Mouse (Mus musculus) kidney, adult 18-20 months (tissue): Measurements from ENCODE around the gene 1110008P14Rik.

Experiments used
- DNase-seq: peaks from one replicate; pipeline ENCODE4 v3.0.0; 2021

1110008P14Rik gene

DNA sequence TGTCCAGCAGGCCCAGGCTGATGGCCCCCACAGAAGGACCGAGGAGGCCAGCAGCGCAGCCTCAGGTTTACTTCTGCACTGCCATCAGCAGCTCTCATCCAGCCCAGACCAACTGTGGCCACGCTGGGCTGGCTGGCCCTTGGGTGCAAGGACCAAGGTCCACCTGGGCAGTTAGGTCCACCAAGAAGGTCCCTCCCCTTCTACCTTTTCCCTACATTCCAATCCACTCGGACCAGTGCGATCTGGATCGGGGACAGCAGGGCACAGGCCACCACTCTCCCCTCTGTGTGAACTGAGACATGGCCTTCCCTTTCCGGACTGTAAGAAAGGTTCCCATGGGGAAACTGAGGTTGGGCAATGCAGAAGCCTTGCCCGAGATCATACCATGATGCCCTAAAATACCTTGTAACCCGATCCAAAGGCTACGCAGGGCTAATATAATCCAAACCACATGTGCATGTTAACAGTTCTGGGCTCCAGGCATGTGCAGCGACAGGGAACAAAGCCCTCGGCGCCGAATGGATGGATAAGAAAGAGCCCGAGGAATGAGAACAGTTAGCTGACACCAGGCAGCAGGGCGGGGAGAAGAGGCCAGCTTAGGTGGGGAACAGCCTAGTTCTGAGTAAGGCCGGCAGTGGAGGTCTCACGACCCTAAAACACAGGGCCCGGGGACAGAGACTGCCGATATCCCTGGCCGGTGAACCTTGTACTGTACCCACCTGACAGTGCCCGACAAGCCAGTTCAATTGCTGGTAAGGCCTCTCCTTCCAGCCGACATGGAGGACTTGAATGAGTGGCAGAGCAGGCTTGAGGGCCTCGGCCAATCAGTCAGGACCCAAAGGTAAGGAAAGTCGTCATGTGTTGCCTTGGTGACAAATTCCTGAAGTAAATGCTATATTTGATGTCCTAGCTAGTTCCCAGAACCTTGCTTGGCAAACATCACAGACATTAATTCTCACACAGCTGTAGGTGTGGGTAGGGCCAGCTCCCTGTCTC lies 27.0 kb upstream of the 1110008P14Rik start:
- peak; percentile 83 for DNase-seq

DNA sequence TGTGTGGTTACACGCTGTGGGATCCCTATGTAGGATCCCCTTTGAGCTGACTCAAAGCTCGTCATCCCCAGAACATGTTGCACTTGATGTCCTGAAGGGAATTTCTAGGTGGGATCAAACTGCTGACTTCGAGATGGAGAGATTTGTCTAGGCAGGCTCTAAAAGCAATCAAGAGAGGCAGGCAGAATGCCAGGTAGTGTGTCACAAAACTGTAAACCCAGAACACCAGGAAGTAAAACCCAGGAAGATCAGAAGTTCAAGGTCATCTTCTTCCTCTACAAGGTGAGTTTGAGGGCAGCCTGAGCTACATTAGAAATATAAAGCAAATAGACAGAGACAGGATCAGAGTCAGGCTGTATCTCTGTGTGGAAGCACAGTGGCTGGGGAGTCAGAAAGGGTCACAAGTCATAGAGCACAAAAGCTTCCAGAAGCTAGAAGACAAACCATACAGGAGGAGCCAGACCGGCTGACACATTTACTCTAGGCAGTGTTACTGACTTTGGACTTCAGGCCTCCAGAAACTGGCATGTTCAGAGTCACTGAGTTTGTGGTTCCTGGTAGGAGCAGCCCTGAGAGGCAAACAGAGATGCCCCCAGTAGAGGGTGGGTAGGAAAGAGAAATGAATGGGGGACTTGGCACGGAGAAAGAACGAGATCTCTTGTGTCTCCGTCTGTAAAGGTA lies 25.5 kb upstream of the 1110008P14Rik start:
- DNase-seq = peak; percentile 52

DNA sequence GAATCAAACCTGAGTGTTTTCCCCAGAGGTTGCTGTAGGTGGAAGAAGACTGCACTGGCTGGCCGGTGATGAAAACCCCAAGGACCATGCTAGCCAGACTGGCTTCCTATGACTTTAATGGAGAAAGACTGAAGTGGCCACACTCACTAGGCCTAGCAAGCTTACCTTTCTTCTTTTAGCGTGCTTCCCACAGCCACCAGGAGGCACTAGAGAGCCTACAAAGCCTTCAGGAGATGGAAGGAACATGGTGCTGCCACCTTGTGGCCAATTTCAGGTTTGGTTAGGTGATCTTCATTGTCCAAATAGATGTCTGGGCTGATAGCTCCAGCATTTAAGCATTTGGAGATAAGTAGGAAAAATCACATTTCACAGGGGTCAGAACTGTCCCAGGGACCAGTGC lies 22.9 kb upstream of the 1110008P14Rik start:
- DNase-seq = peak; percentile 97

DNA sequence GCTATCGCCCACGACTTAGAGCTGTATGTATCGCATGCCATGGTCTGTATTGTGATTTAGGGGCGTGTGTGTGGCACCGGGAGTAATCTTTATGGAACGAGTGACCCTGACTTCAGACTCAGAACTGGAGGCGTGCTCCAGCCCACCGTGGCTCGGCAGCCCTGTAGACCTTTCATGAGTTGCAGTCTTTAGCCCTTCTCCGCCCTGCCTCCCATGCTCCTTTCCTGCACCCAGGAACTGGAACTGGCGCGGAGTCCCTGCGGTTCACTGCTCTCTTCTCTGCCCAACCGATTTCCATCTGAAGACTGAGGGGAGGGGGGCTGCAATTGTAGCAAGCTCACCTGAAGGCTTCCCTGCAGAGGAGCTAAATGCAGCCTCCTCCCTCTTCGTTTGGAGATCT lies 15.0 kb upstream of the 1110008P14Rik start:
- no peak for DNase-seq

DNA sequence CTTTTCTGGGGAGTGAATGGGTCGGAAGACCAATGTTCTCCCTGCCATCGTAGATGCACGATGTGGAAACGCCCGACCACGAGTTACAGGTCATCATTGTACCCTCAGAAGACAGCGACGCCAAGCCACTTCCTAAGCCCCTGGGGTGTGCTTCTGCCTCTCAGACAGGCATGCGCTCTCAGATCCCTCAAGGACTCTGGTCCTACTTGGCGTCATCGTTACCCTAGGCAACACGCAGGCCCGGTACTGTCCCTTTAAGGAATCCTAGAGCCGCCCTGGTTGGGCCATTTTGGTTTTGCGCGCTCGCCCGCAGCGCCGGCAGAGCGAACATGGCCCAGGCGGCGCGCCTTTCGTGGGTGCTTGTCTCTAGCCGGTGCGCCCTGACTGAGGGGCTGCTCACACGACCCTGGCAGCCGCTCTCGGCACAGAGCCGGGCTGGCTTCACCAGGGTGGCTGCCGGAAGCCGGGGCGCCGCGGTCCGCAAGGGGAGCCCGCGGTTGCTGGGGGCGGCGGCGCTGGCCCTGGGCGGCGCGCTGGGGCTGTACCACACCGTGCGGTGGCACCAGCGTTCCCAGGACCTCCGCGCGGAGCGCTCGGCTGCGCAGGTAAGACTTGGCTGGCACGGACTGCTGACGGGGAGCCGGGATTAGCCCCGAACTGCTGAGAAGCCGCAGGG lies 14.3 kb upstream of the 1110008P14Rik start:
- DNase-seq = peak; percentile 92

DNA sequence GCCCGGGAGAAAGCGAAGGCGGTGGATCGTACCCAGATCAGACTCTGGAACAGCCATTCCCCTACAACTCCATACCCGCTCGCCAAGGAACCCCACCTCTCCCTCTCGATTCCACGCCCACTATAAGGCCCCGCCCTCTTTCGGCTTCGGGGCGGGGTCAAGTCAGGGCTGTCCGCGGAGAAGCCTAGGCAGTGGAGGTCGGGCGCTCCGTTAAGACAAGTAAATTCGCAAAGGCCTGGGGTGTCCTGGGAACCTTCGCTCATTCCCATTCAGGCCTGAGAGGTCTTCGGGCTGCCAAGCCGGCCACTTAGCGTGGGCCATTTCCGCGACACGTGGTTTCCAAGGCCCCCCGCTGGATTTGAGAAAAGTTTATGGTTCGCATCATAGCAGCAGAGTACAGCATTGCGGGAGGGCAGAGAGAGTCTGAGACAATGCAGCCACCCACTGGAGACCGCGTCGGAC lies 13.8 kb upstream of the 1110008P14Rik start, which contains the start of gene Ptges2:
Gene Ptges2, plus strand, starts transcription at position 413 of the 462 bp plus-strand sequence.
- peak; percentile 98 for DNase-seq

DNA sequence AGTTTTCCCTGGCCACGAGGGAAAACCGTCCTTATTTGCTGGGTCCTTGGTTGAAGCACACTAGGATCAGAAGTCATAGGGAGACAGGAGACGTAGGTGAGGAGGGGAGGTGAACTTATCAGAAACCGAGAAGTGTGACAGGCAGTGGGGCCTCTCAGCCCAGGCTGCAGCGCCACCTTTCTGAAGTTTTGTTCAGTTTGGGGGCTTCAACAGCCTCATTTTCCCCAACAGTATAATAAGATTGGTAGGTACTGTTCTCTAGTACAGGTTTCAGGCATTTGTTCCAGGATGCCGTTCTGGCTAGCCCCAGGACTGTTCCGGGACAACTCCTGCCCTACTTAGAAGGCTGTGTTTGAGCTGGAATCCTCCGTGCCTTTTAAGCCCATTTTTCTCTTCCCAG lies 13.2 kb upstream of the 1110008P14Rik start:
- no peak for DNase-seq

DNA sequence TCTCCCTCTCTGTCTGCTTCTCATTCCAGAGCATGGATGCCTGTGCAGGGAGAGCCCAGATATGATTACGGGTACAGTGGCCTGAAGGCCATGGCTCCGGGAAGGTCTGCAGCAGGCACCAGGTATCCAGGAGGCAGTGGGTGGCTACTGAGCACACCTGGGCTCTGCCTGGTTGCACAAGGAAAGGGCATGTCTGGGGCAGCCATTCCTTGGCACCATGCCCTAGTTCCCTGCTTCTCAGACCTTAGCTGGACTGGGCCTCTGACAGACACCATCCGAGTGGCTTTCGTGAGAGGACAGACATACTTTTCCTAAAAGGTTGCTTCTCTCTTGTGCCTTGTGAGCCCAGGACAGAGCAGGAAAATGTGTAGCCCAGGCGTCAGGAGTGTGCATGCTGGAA lies 10.3 kb upstream of the 1110008P14Rik start:
- DNase-seq = peak; percentile 78

DNA sequence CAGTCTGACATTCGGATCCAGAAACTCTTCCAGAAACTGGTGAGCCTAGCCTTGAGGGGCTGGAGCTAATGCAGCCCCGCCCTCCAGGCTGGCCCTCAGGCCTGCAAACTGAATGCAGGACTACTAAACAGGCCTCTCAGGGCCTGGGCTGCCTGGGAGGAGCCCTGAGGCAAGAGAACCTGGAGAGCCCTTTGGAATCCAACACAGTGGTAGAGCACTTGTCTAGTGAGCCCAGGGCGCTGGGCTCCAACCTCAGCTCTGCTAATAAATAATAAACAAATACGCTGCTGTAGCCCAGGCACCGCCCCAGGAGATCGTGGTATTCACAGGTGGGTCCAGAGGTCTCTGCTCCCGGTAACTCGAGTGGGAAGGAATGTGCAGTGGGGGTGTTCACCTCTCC lies 9.1 kb upstream of the 1110008P14Rik start:
- peak; percentile 25 for DNase-seq

DNA sequence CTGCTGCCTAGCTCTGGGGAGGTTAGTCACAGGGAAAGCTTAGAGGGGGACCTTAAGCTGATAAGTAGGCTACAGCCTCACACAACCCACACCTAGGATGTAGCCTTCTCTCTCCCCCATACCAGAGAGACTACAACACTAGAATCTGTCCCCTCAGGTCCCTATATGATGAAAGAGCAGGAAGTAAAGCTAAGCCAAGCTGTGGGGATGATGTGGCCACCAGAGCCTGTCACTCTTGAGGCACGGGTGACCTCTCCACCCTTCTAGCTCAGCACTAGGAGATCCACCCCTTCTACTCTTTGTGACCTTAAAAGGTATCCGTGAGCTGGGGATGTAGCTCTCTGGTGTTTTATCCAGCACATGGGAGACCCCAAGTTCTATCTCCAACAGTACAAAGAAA lies 7.4 kb upstream of the 1110008P14Rik start:
- DNase-seq = no peak

DNA sequence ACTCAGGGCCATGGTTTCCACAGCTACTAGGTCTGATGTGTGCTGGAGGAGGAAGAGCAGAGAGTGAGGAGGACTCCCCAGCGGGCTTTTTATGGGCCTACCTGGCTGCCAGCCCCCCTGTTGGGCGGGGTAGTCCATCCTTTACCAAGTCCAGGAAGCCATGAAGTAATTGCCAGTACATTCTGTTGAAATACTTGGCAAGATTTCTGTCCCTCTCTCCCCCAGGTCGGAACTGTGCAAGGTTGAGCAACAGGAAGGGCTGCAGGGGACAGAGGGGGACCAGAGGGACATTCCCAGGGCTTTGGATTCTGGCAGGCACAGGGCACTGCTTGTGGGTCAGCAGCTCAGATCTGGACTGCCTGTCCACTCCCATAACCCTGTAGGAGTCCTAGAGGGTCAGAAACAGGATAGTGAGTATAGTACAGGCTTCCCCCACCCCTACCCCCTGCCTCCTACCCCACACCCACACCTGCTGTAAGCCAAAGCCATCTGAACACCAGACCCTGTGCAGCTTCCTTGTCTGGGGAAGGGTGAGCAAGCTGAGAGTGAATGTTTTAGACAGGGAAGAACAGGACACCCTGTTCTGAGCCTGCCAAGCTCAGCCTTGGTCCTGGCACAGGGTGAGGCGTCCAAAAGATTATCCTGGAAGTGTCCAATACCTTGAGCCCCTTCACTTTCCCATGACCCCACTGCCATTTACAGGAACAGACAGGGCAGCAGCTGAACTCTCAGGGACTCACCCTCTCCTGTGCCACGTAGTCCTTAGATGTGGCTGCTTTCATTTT lies 6.2 kb upstream of the 1110008P14Rik start, which contains the start of gene Lcn2:
Gene Lcn2, minus strand, starts transcription at position 547 of the 785 bp plus-strand sequence.
- DNase-seq = no peak

DNA sequence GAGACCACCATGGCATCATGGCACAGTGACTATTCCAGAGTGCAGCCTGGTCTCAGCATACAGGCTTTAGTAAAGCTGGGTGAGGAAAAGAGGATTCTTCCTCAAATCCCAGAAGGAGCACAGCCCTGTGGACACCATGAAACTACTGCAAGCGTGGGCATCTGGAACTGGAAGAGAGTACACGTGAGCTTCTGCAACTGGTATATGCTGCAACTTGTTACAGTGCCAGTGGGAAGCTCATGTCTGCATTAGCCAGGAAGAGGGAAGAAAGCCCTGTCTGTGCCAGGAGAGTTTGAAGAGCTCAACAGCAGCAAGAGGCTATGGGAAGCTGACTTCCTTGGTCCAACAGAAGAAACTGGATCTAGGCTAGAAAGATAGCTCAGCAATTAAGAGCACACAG lies 951 bp upstream of the 1110008P14Rik start:
- no peak for DNase-seq

DNA sequence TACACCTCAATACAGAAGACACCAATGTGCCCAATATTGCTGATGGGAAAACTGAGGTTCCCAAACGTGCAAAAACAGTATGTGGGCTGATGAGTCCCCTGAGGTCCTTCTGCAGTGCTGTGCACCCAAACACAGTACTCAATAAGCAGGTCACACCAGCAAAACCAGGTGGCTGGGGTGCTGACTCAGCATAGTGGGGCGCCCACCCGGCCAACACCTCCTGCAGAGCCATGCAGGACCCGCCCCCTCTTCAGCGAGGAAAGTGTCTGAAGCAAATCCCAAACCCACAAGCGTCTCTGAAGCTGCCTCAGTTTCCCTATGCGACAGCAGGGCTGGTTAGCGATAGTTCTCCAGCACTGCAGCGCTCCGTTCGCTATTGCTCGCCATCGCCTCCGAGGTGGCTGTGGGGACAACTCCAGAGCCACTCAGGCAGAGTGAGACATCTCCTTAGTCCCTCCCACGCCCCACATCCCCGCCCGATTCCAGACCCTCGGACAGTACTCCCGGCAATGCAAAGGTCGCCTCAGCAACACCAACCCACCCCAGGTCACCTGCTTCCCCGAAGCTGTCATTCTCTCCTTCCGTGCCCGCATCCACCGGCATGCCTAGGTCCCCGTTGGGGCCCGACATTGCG lies 480 bp downstream of the 1110008P14Rik start:
- no peak for DNase-seq

DNA sequence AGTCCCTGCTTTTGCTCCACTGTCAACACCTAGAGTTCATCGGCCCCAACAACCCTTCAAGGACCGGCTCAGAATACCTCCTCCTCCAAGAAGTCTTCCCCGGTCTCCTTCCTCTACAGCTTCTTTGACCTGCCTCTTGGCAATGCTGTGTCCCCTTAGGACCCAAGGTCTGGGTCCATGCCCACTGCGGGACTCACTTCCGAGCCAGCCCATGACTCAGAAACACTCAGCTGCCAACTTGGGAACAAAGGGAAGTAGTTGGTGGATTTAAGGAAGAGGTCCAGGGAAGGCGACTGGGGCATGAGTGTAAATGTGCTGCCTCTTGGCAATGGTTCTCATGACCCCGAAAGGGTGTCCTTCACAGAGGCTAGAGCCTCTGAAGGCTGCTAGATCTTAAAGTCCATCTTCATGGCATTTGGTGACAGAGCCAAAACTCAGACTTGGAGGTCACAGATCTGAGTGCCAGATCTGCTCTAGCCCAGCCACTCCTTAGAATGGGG lies 1.7 kb downstream of the 1110008P14Rik start:
- no peak for DNase-seq

DNA sequence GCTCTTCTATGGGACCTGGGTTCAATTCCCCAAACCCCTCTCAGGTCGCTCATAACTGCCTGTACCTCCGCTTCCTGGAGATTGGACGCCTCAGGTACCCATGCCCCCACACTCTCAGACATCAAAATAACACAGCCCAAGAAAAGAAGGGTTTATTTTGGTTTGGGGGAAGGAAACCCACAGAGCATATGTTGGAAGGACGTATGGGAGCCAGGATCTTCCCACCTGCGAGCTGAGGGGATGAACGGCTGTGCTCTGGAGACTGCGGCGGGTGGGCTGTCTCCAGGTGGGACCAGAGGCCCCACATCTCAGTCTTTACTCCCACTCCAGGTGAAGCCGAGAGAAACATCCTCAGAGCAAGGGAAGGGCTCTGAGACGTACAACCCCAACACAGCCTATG lies 4.8 kb downstream of the 1110008P14Rik start:
- DNase-seq = no peak

DNA sequence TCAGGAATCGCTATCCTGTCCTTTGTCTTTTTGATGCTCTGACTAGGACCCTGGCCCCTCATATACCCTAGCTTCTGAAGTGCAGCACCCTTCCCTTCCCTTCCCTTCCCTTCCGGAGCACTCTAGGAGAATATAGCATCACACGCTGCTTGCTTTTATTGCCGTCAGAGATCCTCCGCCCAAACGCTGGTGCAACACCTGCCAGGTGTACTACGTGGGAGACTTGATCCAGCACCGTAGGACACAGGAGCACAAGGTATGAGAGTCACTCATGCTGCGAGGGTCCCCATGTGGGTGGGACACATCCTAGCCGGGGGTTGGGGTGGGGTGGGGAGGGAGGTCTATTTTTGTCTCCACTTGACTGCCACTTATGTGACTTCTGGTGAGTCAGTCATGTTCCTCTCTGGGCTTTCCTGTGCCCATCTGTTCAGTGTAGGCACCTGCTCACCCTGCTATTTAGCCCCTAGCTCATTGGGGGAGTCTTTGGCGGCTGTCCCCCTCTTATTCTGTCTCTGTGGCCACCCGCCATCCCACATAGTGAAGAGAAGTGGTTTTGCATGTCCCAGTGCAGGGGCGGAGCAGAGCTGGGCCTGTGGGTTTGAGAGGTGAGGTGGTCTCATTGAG lies 6.3 kb downstream of the 1110008P14Rik start:
- no peak for DNase-seq

DNA sequence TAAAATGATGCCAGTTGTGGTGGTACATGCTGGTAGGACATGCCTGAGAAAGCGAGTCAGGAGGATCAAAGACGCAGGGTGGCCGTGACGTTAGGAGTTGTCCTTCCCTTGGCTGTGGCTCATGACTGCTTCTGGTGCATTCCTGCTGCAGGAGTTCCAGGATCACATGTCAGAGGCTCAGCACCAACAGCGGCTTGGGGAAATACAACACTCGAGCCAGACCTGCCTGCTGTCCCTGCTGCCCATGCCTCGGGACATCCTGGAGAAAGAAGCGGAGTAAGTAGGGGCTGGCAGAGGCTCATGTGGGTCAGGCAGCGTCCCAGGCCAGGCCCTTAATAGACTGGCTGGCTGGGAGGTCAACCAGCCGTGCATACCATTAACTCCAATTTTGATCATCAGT lies 7.5 kb downstream of the 1110008P14Rik start:
- DNase-seq = no peak

DNA sequence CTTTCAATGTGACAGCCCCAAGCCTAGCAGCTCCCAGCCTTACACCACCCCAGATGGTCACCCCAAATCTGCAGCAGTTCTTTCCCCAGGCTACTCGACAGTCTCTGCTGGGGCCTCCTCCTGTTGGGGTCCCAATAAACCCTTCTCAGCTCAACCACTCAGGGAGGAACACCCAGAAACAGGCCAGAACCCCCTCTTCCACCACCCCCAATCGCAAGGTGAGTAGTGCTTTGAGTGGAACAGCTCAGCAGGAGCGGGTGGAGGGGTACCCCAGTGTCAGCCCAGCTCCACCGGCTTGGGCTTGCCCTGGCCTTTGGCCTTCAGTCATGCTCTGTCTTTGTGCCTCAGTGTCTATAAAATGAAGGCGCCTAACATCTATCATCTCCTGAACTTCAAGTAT lies 14.4 kb downstream of the 1110008P14Rik start:
- no peak for DNase-seq

DNA sequence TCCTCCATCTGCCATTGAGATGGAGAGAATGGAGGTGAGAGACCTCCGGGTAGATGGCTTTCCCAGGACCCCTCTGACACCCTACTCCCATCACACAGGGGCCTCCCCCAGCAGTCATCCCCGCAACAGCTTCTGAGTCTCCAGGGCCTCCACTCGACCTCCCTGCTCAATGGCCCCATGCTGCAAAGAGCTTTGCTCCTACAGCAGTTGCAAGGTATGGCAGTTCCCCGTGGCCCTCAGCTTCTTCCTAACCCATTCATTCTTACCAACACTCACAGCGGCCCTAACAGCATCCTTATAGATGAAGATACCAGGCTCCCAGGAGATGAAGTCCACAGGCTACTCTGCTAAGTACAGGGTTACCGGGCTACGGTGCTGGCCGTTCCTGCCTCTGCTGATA lies 17.6 kb downstream of the 1110008P14Rik start:
- no peak for DNase-seq

DNA sequence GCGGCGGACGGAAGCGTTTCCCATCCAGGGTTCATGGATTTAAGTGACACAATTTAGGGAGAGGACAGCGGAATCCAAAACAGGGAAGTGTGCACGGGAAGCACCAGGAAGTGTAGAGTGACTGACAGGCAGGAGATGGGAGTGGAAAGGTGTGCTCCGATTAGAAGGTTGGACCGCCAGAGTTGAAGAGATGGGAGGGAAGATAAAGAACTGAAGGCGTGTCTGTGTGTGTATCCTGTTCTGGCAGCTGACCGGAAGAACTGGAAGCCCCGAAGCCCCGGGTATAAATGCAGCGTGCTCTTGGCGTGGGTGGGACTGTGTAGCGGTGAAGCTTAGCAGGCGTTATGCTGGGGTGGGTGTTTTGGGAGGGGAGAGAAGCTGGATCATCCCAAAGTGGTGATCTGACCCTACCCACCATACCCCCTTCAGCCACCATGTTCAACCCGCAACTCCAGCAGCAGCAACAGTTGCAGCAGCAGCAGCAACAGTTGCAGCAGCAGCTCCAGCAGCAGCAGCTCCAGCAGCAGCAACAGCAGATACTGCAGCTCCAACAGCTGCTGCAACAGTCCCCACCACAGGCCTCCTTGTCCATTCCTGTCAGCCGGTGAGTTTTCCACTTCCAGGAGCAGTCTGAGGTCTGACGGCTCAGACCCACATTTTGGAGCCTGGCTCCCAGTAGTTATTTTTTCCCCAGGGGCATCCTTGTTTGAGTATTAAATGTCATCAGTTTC lies 18.2 kb downstream of the 1110008P14Rik start:
- DNase-seq = no peak
